Mouse (Mus musculus): ENCODE data around the gene Bbs12. TPM values are rescaled to one million over a fixed set of nuclear protein-coding genes. Genes with fewer than 3 reads are reported as not detected.

The Bbs12 gene
- 2.5 TPM for total RNA-seq (2023)

GRCm38 (mm10) chr3:37312370-37312941 lies at the start of gene Bbs12, which contains the start of gene Cetn4:
Gene Bbs12 (plus strand): TSS chr3:37312554.
Gene Cetn4 (minus strand): TSS chr3:37312708.

GRCm38 (mm10) chr3:37348221-37349165 lies 36.1 kb downstream of the Bbs12 start, which contains the start of gene Fgf2:
Gene Fgf2 (plus strand): TSS chr3:37348346.

Other genes with a start within 250 kb of the Bbs12 start
- gene Adad1, start 249.0 kb upstream of the Bbs12 start, total RNA-seq (2023) = not detected
- gene Il2, start 186.6 kb upstream of the Bbs12 start, total RNA-seq (2023) = not detected
- 0.53 TPM for gene Il21, start 79.9 kb upstream of the Bbs12 start, total RNA-seq (2023)
- gene Cetn4, start 154 bp downstream of the Bbs12 start, total RNA-seq (2023) = 0.53 TPM
- 0.12 TPM for gene Fgf2, start 35.8 kb downstream of the Bbs12 start, total RNA-seq (2023)
- gene Spata5, start 107.3 kb downstream of the Bbs12 start, total RNA-seq (2023) = 81.9 TPM
- 27.6 TPM for gene Nudt6, start 107.7 kb downstream of the Bbs12 start, total RNA-seq (2023)